Mouse (Mus musculus): ENCODE measurements around the gene Mrps7. TPM values are rescaled to one million over a fixed set of nuclear protein-coding genes. Genes with fewer than 3 reads are reported as not detected.

Mrps7 gene
- polyA plus RNA-seq, 1 experiment from 2014 or later: 101 TPM

Other genes starting within 250 kb of the Mrps7 start
- gene Hid1, start 236.2 kb upstream of the Mrps7 start, polyA plus RNA-seq (2015; fragmentation: Nextera tagmentation; extraction: Ambion mirVana): 7.9 and 8.6 TPM in 2 replicates
- 7.9 and 10.2 TPM in 2 replicates for gene Cdr2l, start 222.0 kb upstream of the Mrps7 start, polyA plus RNA-seq (2015; fragmentation: Nextera tagmentation; extraction: Ambion mirVana)
- 195 and 203 TPM in 2 replicates for gene Mrpl58, start 200.2 kb upstream of the Mrps7 start, polyA plus RNA-seq (2015; fragmentation: Nextera tagmentation; extraction: Ambion mirVana)
- gene Atp5h, start 184.0 kb upstream of the Mrps7 start, polyA plus RNA-seq (2015; fragmentation: Nextera tagmentation; extraction: Ambion mirVana): 942 and 981 TPM in 2 replicates
- gene Kctd2, start 183.8 kb upstream of the Mrps7 start, polyA plus RNA-seq (2015; fragmentation: Nextera tagmentation; extraction: Ambion mirVana): 4.7 and 4.8 TPM in 2 replicates
- gene Trim80, start 163.4 kb upstream of the Mrps7 start, polyA plus RNA-seq (2015; fragmentation: Nextera tagmentation; extraction: Ambion mirVana): 0.12 and 0.35 TPM in 2 replicates
- 28.4 and 31.5 TPM in 2 replicates for gene Slc16a5, start 141.5 kb upstream of the Mrps7 start, polyA plus RNA-seq (2015; fragmentation: Nextera tagmentation; extraction: Ambion mirVana)
- gene Armc7, start 128.3 kb upstream of the Mrps7 start, polyA plus RNA-seq (2015; fragmentation: Nextera tagmentation; extraction: Ambion mirVana): 9.0 and 10.5 TPM in 2 replicates
- 77.6 and 82.1 TPM in 2 replicates for gene Nt5c, start 112.1 kb upstream of the Mrps7 start, polyA plus RNA-seq (2015; fragmentation: Nextera tagmentation; extraction: Ambion mirVana)
- 457 and 461 TPM in 2 replicates for gene Jpt1, start 89.5 kb upstream of the Mrps7 start, polyA plus RNA-seq (2015; fragmentation: Nextera tagmentation; extraction: Ambion mirVana)
- gene Sumo2, start 67.6 kb upstream of the Mrps7 start, polyA plus RNA-seq (2015; fragmentation: Nextera tagmentation; extraction: Ambion mirVana): 939 and 944 TPM in 2 replicates
- gene Nup85, start 39.5 kb upstream of the Mrps7 start, polyA plus RNA-seq (2015; fragmentation: Nextera tagmentation; extraction: Ambion mirVana): 180 and 184 TPM in 2 replicates
- 24.5 and 26.8 TPM in 2 replicates for gene Gga3, start 126 bp downstream of the Mrps7 start, polyA plus RNA-seq (2015; fragmentation: Nextera tagmentation; extraction: Ambion mirVana)
- 42.8 and 47.1 TPM in 2 replicates for gene Mif4gd, start 9.0 kb downstream of the Mrps7 start, polyA plus RNA-seq (2015; fragmentation: Nextera tagmentation; extraction: Ambion mirVana)
- gene Slc25a19, start 24.4 kb downstream of the Mrps7 start, polyA plus RNA-seq (2015; fragmentation: Nextera tagmentation; extraction: Ambion mirVana): 51.0 and 56.1 TPM in 2 replicates
- gene Grb2, start 104.7 kb downstream of the Mrps7 start, polyA plus RNA-seq (2015; fragmentation: Nextera tagmentation; extraction: Ambion mirVana): 86.5 and 87.0 TPM in 2 replicates
- 33.4 and 34.5 TPM in 2 replicates for gene Tmem94, start 161.5 kb downstream of the Mrps7 start, polyA plus RNA-seq (2015; fragmentation: Nextera tagmentation; extraction: Ambion mirVana)
- gene Caskin2, start 209.7 kb downstream of the Mrps7 start, polyA plus RNA-seq (2015; fragmentation: Nextera tagmentation; extraction: Ambion mirVana): 21.5 and 23.6 TPM in 2 replicates
- gene Tsen54, start 210.8 kb downstream of the Mrps7 start, polyA plus RNA-seq (2015; fragmentation: Nextera tagmentation; extraction: Ambion mirVana): 48.1 and 50.2 TPM in 2 replicates
- 58.3 and 64.5 TPM in 2 replicates for gene Llgl2, start 220.1 kb downstream of the Mrps7 start, polyA plus RNA-seq (2015; fragmentation: Nextera tagmentation; extraction: Ambion mirVana)